Mouse (Mus musculus): ENCODE measurements around the gene Fam71b.

Gene Fam71b

DNA sequence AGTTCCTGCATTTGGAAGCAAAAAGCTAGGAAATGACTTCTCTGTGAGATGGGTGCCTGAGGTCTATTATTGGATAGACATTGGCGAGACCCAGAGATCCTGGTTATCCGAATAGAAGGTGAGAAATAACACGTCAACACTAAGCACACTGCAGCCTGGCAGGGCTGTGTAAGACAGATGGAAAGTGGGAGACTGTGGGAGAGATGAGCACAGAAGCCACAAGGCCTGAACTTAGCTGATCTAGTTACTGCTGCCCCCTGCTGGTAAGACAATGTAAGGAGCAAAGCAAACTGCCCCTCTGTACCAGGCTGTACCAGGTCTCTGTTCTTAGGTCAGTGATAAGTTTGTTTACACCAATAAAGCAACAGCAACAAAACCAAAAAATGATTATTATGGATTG, 34.8 kb downstream of the Fam71b start:
- DNase-seq (ENCODE audit: low spot score), result peak; percentile 71

DNA sequence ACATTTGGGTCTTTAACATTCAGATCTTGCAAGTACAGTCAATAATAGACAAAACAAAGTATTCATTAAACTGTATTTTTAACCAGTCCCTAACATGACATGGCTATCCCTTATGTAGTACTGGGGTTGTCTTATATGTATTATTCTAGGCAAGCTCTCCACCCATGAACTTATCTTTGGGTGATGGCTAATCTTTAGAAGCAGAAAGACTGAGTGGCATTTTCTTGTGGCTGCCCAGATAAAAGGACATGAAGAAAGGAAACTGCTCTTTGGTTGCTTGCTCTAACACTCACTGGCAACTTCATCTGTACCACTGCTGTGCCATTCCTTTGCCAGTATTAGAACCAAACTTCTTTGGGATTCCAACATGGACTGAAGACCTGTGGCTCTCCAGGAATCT, 39.0 kb downstream of the Fam71b start:
- DNase-seq (ENCODE audit: low spot score), result no peak

DNA sequence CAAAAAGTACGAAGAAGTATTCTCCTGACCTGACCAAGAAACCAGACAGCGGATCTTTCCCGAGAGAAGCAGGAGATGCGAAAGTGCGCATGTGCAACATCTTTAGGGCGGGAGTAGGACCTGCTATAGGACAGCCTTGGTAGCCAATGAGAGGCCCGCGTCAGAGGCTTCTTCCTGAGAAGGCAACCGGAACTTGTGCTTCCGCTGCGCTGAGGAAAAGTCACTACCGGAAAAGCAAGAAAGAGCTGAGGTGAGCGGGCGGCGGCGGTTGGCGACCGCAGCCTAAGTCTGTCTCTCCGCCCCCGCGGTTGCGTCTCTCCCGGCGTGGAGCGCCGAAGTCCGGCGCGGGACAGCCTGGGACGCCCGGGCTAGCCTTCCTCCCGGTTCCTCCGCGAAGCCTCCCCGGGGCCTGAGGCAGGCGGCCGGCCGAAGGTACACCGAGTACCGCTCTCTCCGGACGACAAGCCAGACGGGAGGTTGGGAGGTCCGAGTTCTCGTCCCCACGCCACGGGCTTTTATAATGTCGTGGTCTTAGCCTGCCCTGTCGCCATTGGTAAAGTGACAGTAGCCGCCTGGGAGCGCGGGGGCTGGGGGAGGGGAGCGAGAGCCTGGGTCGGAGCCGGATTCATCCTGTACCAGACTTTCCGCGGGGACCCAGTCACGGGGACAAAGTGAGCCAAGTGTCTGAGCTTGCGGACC, 40.5 kb downstream of the Fam71b start, which contains the start of gene Med7:
Med7 (plus strand) TSS at position 166 of the 699 bp plus-strand sequence.
- DNase-seq (ENCODE audit: low spot score), result peak; percentile 84

DNA sequence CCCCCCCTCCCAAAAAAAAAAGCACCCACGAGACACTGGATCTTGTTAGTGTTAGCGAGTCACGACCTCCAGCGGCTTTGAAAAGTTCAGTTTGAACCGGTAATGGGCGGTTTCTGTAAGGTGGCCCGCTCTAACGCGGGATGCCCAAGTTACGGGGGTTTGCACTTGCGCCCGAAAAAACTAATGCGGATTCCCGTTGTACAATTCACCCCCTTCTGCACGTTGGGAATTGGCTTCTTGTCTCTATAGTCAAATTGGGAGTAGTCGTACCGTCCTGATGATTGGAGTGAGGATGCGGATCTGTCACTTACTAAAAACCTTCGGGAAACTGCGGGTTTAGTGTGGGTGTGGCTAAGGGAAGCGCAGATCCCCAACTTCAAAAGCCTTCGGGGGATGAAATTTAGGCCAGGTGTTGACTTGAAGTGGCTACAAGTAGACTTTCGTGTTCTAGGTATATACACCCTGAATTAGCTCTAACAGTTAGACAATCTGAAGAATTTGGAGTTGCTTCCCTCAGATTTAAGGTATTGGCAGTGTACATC, 41.2 kb downstream of the Fam71b start:
- DNase-seq (ENCODE audit: low spot score), result peak; percentile 10

DNA sequence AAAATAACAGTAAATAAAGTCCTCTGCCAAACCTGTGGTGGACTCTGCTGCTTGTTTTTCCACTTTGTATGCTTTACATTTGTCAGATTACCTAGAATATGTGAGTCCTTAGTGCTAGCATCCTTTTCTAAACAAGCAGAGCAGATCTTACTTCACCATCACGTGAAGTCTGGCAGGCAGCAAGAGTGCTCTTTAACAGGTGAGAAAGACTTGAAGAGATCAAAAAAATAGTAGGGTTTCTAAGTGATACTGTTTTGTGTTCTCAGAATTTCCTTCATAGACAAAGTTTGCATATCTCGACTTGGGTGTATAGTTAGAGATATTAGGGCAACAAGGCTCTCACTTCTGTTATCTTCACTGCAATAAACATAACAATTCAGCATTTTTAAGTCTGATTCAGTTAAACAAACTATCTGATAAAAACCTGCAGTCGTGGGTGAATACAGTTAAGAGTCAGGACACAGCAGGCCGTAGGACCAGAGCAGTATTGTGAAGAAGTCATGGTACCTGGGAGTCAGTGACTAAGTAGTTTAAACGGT, 42.7 kb downstream of the Fam71b start:
- no peak for DNase-seq (ENCODE audit: low spot score)

DNA sequence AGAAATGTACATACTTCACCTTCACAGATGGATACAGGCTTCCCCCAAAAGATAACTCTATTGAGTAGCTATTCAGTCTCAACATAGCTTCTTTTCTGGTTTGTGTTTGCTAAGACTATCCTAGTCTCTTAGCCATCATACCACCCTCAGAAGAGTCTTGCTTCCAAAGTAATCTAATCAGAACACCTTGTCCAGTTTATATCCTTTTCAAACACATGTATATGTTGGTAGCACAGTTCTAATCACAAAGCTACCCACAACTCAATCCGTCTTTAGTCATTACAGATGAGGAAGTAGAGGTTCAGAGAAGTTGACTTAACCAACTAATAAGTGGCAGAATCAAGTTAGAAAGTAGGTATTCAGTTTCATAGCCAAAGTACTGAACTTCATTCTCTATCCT, 45.4 kb downstream of the Fam71b start:
- DNase-seq (ENCODE audit: low spot score), result no peak

DNA sequence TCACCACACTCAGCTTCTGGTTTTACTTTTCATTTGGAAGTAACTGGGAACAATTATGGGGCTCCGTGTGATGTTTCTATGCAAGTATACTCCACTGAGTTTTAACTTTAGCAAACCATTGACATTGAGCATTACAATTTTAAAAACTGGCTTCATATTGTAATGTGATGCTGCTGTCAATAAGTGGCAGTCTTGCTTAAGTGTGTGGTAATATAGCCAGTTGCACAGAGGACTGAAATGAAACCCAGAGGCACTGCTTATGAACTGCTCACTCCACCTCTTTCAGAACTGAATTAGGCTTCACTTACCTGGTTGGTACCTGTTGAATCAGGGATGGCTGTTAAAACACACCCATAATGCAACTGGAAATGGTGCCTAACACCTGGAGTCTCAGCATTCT, 46.8 kb downstream of the Fam71b start:
- DNase-seq (ENCODE audit: low spot score), result no peak

DNA sequence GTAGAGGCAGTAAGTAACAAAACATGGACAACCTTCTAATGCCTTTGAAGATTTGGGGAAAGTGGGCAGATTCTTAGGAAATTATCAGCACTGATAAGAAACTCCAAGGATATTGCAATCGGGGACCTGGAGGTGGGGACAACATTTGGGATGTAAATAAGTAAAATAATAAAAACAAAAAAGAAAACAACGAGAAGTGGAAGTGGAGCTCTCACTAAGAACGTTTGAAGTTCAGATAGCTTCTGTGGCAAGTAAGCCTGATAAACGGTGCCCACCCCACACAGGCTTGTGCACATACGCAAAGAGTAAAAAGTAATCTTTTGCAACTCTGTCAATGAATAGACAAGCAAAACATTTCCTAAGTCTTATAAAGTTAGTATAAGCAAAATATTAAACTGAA, 47.6 kb downstream of the Fam71b start:
- DNase-seq (ENCODE audit: low spot score), result no peak

DNA sequence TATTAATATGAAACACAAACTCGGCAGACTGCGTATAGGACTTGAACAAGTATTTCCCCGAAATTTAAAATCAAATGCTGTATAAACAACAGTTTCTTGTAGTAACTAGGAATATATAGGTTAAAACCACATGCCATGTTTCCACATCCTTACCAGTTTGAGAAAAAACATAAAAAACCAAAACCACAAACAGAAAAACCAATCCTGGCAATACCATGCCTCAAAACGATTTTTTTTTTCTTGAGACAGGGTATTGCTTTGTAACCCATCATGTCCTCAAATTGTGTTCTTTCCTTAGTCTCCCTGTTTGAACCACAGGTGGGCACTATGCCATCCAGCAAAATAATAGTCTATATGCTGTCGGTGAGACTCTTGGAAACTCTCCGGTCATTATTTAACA, 49.8 kb downstream of the Fam71b start:
- no peak for DNase-seq (ENCODE audit: low spot score)

DNA sequence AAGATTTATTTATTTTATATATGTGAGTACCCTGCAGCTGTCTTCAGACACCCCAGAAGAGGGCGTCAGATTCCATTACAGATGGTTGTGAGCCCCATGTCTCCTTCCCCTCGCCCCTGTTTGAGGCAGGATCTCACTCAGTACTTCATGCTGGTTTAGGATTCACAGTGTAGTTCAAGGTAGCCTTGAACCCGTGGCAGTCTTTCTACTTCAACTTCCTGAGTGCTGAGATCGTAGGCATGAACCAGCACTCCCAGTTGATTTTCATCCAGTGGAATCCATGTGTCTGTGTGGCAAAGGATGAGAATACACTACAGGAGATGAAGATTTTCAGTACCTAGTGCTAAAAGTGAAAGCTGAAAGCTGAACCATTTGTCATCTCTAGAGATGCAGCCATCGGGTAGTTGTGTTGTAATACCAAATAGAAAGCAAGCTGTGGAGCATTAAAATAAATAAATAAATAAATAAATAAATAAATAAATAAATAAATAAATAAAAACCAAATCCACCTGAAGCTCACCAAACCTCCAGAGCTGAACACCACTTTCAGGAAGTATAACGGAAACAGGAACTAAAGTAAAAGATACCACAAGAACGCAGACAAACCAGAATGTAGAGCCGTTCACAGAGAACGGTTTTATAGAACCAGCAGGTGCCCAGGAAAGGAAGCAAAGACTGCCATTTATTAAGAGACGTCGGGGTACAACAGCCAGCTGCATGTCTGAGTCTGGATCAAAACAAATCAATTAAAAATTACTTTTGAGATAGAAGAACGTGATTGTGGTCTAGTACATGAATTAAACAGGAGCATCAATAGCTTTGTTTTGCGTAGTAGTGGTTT, 51.5 kb downstream of the Fam71b start:
- no peak for DNase-seq (ENCODE audit: low spot score)

DNA sequence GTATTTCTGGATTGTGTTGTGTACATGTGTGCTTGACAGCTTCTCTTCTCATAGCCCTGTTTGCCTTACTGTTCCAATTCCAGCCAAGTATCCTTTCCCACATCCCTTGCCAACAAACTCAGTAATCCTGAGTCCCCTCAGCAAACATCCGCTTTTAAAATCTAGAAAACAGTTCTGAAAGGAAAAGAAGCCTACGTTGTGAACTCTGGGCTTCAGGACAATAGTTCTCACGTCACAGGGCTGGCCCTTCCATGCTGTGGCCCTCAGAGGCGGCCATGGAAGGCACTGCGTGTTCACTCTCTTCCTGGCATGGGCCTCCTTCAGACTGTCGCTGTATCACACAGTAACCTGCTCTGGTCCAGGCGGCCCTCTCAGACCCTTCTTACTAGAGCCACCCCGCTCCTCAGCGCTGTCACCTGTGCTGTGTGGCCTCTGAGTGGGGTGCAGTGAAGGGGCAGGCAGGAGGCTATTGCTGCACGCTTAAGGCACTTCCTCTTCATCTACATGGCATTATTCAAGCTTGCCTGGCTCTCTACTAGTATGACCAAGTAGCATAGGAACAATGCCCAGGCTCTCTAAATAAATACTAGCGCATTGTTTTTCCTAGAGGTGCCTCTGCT, 53.2 kb downstream of the Fam71b start:
- no peak for DNase-seq (ENCODE audit: low spot score)

DNA sequence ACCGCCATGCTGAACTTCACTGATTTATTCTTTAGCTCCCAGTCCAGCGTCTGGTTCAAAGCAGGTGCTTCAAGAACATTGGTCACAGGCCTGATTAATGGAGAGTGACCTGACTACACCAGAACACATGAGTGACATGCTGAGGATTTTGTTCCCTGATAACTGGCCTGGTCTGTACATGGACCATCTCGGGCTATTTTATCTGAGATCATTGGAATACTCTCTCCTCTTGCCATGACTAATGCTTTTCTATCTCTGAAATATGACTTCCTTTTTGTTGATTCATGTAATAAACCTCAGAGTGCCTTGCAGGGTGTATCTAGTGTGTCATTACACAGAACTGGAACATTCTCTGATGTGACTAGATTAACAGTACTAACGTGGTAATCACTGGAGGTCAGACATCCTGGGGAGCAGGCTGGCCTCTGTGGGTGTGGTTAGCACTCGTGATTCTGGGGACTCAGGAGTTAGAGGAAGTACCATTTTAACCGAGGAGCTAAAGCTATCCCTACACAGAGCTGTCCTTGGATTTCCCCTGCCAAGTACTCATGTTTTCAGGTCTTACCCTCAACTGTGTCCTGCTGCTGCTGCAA, 58.2 kb downstream of the Fam71b start, which contains the start of gene Havcr2:
Havcr2 (plus strand) TSS at position 483 of the 593 bp plus-strand sequence.
- DNase-seq (ENCODE audit: low spot score), result no peak
